Mouse (Mus musculus) ES-E14 (cell line): Measurements from ENCODE around the gene Brd4.

ENCODE experiments used
- CHD2 ChIP-seq: IDR thresholded peaks from 2 replicates; pipeline ENCODE4 v1.6.1; 2014; ENCODE audit warnings: mild to moderate bottlenecking, low read depth, low read length, inconsistent platforms
- MAFK ChIP-seq: IDR thresholded peaks from 2 replicates; pipeline ENCODE4 v1.6.1; 2014; ENCODE audit warnings: mild to moderate bottlenecking, low read depth, low read length, inconsistent platforms; ENCODE audit not compliant: insufficient read depth

- no peak for TF ChIP-seq MAFK
- TF ChIP-seq CHD2 = no peak
These were observed 31.3 kb downstream of the Brd4 start for GRCm38 (mm10) chr17:32253261-32253660.
